Mouse (Mus musculus) intestine, postnatal 0 days (tissue): Measurements from ENCODE around the gene Asah2. TPM values are rescaled to one million over a fixed set of nuclear protein-coding genes. Genes with fewer than 3 reads are reported as not detected.
A peak's percentile ranks its signal among the peaks of the same experiment; 100 is the strongest.

Experiments
- ATAC-seq: fragments of 200-750 bp; cut with Nextera tagmentation; 2 replicates; pipeline ENCODE4 v1.8.0; 2017; ENCODE audit warnings: mild to moderate bottlenecking, moderate TSS enrichment, moderate library complexity
- H3K27ac ChIP-seq: fragments of 300-500 bp; sonication (generic); 2 replicates; pipeline ENCODE4 v1.5.1; 2014; ENCODE audit warnings: mild to moderate bottlenecking, low read depth, low read length, moderate library complexity
- H3K27me3 ChIP-seq: fragments of 300-500 bp; sonication (generic); replicated peaks from 2 replicates; pipeline ENCODE4 v1.6.1; 2014; ENCODE audit warnings: low read length, mixed read lengths; ENCODE audit not compliant: control insufficient read depth, insufficient read depth
- H3K36me3 ChIP-seq: fragments of 300-500 bp; sonication (generic); 2 replicates; pipeline ENCODE4 v1.6.1; 2014; ENCODE audit warnings: mild to moderate bottlenecking, moderate library complexity; ENCODE audit not compliant: control insufficient read depth, insufficient read depth
- H3K4me1 ChIP-seq: fragments of 300-500 bp; sonication (generic); replicated peaks from 2 replicates; pipeline ENCODE4 v1.6.1; 2014; ENCODE audit warnings: antibody characterized with exemption, low read length, mixed read lengths; ENCODE audit not compliant: control insufficient read depth, insufficient read depth
- H3K4me2 ChIP-seq: fragments of 300-500 bp; sonication (generic); replicated peaks from 2 replicates; pipeline ENCODE4 v1.6.1; 2014; ENCODE audit warnings: low read depth, mild to moderate bottlenecking, moderate library complexity
- H3K4me3 ChIP-seq: fragments of 300-500 bp; sonication (generic); 2 replicates; pipeline ENCODE4 v1.5.1; 2014; ENCODE audit warnings: low read depth, low read length
- H3K9ac ChIP-seq: fragments of 300-500 bp; sonication (generic); 2 replicates; pipeline ENCODE4 v1.6.1; 2014; ENCODE audit warnings: mild to moderate bottlenecking, low read depth, low read length
- H3K9me3 ChIP-seq: fragments of 300-500 bp; sonication (generic); 2 replicates; pipeline ENCODE4 v1.6.1; 2016; ENCODE audit warnings: mixed run types; ENCODE audit not compliant: control insufficient read depth
- CTCF ChIP-seq: sonication (generic); IDR thresholded peaks from 2 replicates; pipeline ENCODE4 v1.5.1; 2016; ENCODE audit warnings: low read depth, mild to moderate bottlenecking, control low read depth, antibody characterized with exemption, moderate library complexity
- WGBS: fragments of 180-500 bp; shearing (Covaris S2); extraction: QIAGEN DNeasy Blood & Tissue Kit; methylation state at CpG from one replicate; pipeline ENCODE4 v1.1.7; 2014; 5-methylcytosine and 5-hydroxymethylcytosine counted together
- polyA plus RNA-seq: library from polyadenylated mRNA; unstranded; fragments of >200 nt; fragmentation: Nextera tagmentation; extraction: Ambion mirVana; gene quantifications from 2 replicates; pipeline ENCODE4 v1.2.1, GENCODE M21; 2015

Asah2 gene
- polyA plus RNA-seq, 1 experiment from 2014 or later, result 22.8 TPM

DNA sequence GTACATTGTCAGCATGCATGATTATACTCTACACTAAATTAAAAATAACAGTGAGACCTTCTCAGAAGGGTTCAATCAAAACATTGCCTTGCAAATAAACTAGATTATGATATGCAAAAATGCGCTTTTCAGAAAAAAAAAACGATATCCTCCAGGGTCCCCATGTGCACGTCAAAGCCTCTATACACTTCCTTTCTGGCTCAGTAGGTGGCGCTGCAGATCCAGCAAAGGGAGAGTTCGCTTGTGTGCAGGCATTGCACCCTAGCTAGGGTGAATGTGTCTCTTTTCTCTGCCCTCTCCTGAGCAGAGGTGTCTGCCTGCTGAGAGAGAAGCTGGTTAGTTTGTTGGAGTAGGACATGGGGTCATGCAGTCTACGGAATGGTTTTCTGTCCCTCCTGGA, 136.0 kb downstream of the Asah2 start:
- Histone ChIP-seq H3K27me3 (no peaks in the 10 kb centered on the region), H3K4me1 (no peaks in the 10 kb centered on the region), H3K27ac (no peak overlapping the region), H3K9me3 (no peaks in the 10 kb centered on the region), H3K36me3 (no peaks in the 10 kb centered on the region), H3K9ac (no peak overlapping the region), H3K4me2 (no peak overlapping the region), H3K4me3 (no peak overlapping the region)
- ATAC-seq, result peak; percentile 58
- WGBS, result 8% methylated on average over 6 of the region's 6 CpGs
- peak; percentile 97 for TF ChIP-seq CTCF

DNA sequence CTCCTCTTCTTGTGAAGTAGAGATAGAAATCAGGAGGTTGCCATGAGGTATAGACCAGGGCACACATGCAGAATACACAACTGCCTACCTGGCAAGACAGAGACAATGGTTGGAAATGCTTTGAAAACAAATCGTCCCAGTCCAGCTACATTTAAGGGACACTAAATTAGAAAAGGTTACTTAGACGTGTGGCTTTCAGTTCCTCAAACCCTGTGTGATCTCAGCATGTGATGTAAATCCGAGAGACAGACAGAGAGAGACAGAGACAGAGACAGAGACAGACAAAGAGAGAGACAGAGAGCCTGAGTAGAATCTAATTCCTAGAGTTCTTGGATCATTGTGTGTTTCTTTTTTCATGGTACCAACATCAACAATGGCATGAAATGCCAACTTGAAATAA, 136.6 kb downstream of the Asah2 start:
- Histone ChIP-seq H3K4me1 (no peaks in the 10 kb centered on the region), H3K36me3 (no peaks in the 10 kb centered on the region), H3K4me2 (no peak overlapping the region), H3K9me3 (no peaks in the 10 kb centered on the region), H3K9ac (no peak overlapping the region), H3K27me3 (no peaks in the 10 kb centered on the region), H3K27ac (no peak overlapping the region), H3K4me3 (no peak overlapping the region)
- no peak for ATAC-seq
- WGBS, result 57% methylated on average over 3 of the region's 3 CpGs
- no peak for TF ChIP-seq CTCF

DNA sequence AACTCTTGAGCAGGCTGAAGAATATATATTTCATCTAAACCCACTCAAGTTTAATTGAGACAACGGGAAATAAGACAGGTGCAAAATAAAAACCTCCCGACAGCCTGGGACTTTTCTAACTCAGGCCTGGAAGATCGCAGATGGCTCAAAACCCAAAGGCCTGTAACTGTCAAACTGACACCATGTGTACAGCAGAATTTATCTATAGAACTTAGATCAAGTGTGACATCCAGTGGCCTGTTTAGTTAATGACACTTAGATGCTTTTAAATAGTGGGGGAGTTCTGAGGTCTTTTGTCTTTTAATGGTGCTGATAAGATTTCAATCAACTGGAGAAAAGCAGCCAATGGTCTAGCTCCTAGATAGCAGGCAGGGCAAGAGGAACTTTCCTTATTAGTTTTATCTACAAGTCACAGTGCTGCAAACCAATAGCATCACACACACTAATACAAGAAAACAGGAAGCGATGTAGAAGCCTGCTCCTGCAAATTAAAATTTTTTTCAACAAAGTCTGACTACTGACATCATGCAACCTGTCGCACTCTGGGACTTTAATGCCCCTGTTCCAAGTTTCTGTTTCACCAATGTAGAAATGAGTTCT, 140.0 kb downstream of the Asah2 start:
- Histone ChIP-seq H3K4me2 (no peak overlapping the region), H3K27ac (no peak overlapping the region), H3K9me3 (no peaks in the 10 kb centered on the region), H3K4me1 (no peaks in the 10 kb centered on the region), H3K27me3 (no peaks in the 10 kb centered on the region), H3K9ac (no peak overlapping the region), H3K36me3 (no peaks in the 10 kb centered on the region), H3K4me3 (no peak overlapping the region)
- peak; percentile 69 for TF ChIP-seq CTCF
- WGBS, result 61% methylated on average over 5 of the region's 5 CpGs
- ATAC-seq, result no peak

DNA sequence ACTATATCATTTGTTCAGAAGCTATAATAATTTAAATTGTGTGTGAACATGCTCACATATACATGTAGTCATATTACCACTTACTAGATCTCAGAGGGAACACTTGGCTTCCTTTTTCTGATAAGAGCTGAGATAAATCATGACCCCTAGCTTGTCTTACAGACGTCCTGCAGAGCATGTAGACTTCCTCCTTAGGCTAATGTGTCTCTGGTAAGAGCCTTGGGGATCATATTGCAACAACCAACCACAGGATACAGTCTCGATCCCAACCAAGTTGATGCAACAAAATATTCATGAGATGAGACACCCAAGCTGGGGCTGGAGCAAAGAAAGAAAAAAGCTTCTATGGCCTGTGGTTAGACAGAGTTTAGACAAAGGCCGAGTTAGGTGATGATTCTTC, 144.9 kb downstream of the Asah2 start:
- H3K4me2 ChIP-seq, result no peak overlapping the region
- H3K36me3 ChIP-seq, result no peaks in the 10 kb centered on the region
- H3K27me3 ChIP-seq, result no peaks in the 10 kb centered on the region
- no peak for TF ChIP-seq CTCF
- WGBS, result 40% methylated on average over 3 of the region's 3 CpGs
- no peak for ATAC-seq
- no peaks in the 10 kb centered on the region for H3K9me3 ChIP-seq
- no peaks in the 10 kb centered on the region for H3K4me1 ChIP-seq
- no peak overlapping the region for H3K27ac ChIP-seq
- H3K4me3 ChIP-seq, result no peak overlapping the region
- no peak overlapping the region for H3K9ac ChIP-seq

DNA sequence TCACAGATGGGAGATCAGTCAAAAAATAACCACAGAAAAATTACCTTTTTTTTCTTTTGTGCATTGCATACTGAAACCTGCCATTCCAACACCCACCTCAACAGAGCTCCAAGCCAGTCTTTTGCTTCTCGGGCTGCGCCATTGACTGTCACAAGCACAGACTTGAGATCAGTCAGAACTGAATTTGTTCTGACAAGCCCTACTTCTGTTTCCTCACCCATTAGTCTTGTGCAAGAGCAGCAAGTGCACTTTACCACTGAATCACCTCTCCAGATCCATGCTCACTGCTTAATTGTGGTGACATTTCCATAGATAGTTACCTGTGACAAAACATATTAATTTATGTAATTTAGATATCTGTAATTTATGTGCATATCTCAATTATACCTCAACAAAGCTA, 147.6 kb downstream of the Asah2 start:
- no peak overlapping the region for H3K4me2 ChIP-seq
- ATAC-seq, result no peak
- H3K36me3 ChIP-seq, result no peaks in the 10 kb centered on the region
- 95% methylated on average over 2 of the region's 2 CpGs for WGBS
- TF ChIP-seq CTCF, result no peak
- no peaks in the 10 kb centered on the region for H3K27me3 ChIP-seq
- no peaks in the 10 kb centered on the region for H3K9me3 ChIP-seq
- H3K9ac ChIP-seq, result no peak overlapping the region
- no peak overlapping the region for H3K4me3 ChIP-seq
- no peak overlapping the region for H3K27ac ChIP-seq
- no peaks in the 10 kb centered on the region for H3K4me1 ChIP-seq

DNA sequence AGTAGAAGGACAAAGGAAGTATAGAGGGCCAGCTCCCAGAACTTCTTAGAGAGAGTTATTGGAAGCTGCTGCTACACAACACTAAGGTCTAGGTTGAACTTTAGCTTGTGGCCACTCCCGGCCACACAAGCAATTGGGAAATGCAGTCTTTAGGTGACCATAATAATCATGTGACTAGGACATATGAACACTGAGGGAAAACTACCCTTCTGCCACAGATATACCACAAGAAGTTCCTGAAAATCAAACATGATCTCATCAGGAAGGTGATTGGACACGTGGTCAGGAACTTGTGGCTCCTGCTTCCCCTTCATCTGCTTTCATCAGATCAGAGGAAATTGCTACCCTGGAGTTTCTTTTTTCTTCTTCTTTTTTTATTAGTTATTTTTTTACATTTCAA, 151.7 kb downstream of the Asah2 start:
- H3K27ac ChIP-seq, result 0 out of 2 replicates have a peak overlapping the region, but pooled peaks have one; percentile 30
- 0 out of 2 replicates have a peak, but pooled peaks cover 2% of the 10 kb centered on the region for H3K4me1 ChIP-seq
- H3K4me3 ChIP-seq, result no peak overlapping the region
- 31% methylated on average over 2 of the region's 2 CpGs for WGBS
- no peaks in the 10 kb centered on the region for H3K9me3 ChIP-seq
- peak; percentile 60 for ATAC-seq
- TF ChIP-seq CTCF, result no peak
- no peaks in the 10 kb centered on the region for H3K36me3 ChIP-seq
- no peaks in the 10 kb centered on the region for H3K27me3 ChIP-seq
- H3K9ac ChIP-seq, result no peak overlapping the region
- no peak overlapping the region for H3K4me2 ChIP-seq

DNA sequence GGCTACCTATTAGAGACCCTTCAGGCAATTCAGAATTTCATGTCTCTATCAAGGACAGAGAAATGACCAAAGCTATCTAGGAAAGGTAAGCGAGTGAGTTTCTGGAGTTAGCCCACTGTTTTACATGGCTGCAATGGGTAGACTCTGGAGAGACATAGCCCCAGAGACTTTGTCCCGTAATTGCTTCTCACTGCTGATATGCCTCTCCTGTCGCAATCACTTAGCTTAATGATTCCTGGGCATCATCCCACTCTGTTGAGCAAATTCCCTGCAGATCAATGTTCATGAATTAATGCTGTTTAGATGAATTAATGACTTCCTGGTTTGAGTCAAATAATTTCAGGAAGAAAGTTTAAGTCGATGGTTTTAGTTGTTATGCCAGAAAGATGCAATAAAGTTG, 153.3 kb downstream of the Asah2 start:
- WGBS, result 51% methylated on average over 4 of the region's 4 CpGs
- peak; percentile 91 for ATAC-seq

More for the DNA sequence above, 153.3 kb downstream of the Asah2 start:
- Histone ChIP-seq H3K27me3 (no peaks in the 10 kb centered on the region), H3K9me3 (no peaks in the 10 kb centered on the region), H3K4me1 (0 out of 2 replicates have a peak, but pooled peaks cover 2% of the 10 kb centered on the region), H3K36me3 (no peaks in the 10 kb centered on the region), H3K27ac (no peak overlapping the region; the same call in 1 of the 2 replicates), H3K4me3 (no peak overlapping the region), H3K4me2 (0 out of 2 replicates have a peak overlapping the region, but pooled peaks have one; percentile 18), H3K9ac (no peak overlapping the region)
- no peak for TF ChIP-seq CTCF
